Mouse (Mus musculus): ENCODE measurements around the gene Lyar.

Gene Lyar

GRCm38 (mm10) chr5:38220328-38220912 is at the start of gene Lyar, which contains the start of gene Zbtb49:
Lyar (plus strand) TSS chr5:38220470.
Zbtb49 (minus strand) TSS chr5:38220457.
- DNase-seq (ENCODE audit: low spot score) = peak; percentile 98

DNA sequence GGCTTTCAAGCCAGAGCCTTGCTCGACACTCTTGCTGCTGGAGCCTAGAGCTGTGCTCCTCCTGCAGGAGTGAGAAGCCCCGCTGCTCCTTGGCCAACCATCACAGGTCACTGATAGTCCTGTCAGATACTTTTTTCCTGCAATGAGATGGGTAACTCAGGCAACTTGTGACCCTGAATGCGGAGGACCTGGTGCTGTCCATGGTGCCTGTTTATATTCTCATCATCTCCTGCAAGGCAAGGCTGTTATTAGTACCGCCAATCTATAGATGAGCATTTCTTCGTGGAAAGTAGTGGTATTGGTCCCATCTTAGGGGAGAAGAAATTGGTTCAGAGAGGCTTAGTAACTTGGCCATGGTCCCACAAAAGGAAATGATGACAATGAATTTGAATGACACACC is 46.5 kb upstream of the Lyar start:
- DNase-seq (ENCODE audit: low spot score) = no peak

DNA sequence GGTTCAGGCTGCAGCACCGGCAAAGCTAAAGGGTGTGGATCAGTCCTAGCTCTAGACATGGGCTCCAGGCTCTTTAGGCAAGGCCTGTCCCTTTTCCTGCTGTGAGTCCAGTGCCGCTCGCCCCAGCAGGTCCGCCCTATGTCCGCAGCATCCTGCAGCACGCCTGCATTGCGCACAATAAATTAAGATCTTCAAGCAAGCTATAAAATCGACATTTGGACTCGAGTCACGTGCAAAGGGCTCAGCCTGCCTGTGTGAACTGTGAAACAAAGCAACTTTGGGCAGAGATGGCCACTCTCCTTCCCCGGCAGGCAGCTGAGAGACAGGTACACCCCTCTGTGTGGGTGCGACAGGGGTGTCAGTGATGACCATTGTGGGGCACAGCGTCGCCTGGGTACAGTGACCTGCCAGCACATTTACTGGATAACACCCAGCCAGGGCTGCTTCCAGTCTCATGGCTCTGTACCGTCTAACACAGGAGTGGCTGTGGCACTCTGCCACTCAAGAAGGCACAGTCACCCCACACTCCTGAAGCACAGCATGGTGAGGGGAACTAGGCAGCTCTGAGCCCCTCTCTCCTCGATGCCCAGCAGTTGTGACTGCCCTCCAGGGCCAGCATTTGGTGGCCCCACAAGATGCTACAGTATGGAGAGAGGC is 45.9 kb upstream of the Lyar start:
- no peak for DNase-seq (ENCODE audit: low spot score)

GRCm38 (mm10) chr5:38184688-38185285 is 35.5 kb upstream of the Lyar start:
- no peak for DNase-seq (ENCODE audit: low spot score)

DNA sequence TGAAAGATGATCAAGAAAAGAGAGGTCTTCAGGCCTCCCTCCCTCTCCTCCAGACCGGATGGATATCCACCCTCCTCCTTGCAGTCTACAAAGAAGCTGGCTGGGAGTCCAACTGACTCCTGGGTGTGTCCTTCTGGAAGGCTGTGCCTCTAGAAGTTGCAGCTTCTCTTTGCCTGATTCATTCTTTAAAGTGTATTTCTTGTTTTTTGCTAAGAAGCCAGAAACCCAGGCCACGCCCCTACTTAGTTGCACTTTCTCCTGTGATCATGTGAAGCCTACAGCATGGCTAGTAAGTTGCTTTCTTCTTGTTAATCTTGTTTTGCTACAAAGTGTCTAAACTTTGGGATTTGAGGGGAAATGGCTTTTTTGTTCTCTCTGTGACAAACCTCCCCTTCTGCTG is 33.3 kb upstream of the Lyar start:
- no peak for DNase-seq (ENCODE audit: low spot score)

GRCm38 (mm10) chr5:38190907-38191306 is 29.4 kb upstream of the Lyar start:
- no peak for DNase-seq (ENCODE audit: low spot score)

GRCm38 (mm10) chr5:38194946-38195345 is 25.3 kb upstream of the Lyar start:
- DNase-seq (ENCODE audit: low spot score) = no peak

- DNase-seq (ENCODE audit: low spot score) = no peak
Measured at GRCm38 (mm10) chr5:38195941-38196340, 24.3 kb upstream of the Lyar start.

GRCm38 (mm10) chr5:38196821-38197481 is 23.3 kb upstream of the Lyar start:
- DNase-seq (ENCODE audit: low spot score) = no peak

DNA sequence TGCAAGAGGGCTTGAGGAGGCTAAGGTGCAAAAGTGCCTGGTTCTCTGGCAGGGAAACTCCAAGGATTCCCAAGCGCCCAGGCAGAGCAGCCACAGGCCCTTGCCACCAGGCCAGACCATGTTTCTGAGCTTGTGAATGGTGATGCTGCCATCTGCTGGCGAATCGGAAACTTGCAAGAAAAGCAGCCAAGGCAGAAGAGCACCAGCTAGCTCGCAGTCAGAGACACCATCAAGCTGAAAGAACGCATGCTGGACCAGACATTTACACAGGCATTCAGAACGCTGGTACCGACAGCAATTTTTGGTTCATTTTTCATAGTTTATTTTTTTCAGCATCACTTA is 22.8 kb upstream of the Lyar start:
- peak; percentile 78 for DNase-seq (ENCODE audit: low spot score)

DNA sequence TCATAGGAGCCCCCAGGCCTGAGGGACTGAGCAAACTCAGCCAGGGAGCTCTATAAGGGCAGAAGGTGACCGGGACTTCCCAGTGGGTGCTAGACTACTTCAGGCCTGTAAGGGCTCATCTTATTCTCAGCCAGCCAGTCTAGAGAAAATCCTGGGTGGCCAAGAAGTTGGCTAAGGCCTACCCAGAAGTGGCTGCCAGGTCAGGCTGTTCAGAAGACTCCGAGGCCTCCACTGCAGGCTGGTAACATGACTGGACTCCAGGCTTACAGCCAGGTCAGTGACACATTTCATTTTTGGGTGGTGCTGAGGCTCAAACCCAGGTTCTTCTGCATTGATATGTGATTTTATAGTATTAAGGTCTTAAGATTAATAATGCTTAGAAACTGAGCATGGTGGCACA is 20.6 kb upstream of the Lyar start:
- no peak for DNase-seq (ENCODE audit: low spot score)

DNA sequence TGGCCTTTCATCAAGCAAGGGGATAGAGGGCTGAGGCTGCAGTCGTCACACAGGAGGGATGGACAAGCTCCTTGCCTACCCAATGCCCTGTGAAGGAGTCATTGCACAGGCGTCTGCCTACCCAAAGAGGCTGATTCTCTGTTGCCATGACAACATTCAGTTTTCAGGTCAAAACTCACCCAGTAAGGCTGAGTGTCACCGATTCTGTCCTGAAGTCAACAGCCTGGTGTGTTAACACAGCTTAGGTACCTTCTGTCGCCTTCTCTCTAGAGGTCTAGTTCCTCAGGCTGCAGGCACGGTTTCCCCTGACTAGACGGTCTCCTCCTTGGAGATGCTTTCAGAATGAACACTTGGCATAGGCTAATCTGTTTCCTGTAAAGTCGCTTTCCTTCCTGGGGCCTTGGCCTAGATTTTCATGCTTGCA is 15.0 kb upstream of the Lyar start:
- no peak for DNase-seq (ENCODE audit: low spot score)

DNA sequence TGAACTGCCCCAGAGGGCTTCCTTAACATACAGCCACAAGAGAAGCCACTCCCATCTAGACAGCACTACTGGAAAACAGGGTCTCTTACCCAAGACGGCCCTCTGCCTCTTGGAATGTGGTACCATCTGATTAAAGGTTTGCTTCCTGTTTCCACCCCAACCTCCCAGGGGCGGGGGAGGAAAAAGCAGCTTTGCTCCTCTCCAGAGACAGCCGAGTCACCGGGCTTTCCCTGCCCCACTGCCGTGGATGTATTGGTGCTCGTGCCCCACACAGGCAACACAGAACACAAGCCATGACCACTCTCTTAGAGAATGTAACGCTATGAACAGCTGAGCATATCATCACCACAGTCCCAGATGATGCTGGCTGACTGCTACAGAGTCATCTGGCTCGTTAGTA is 11.3 kb upstream of the Lyar start:
- no peak for DNase-seq (ENCODE audit: low spot score)

- no peak for DNase-seq (ENCODE audit: low spot score)
Measured at GRCm38 (mm10) chr5:38211691-38212090, 8.6 kb upstream of the Lyar start.

- no peak for DNase-seq (ENCODE audit: low spot score)
Measured at GRCm38 (mm10) chr5:38213009-38213408, 7.3 kb upstream of the Lyar start.

- DNase-seq (ENCODE audit: low spot score) = no peak
Measured at GRCm38 (mm10) chr5:38219771-38220307, 431 bp upstream of the Lyar start.

GRCm38 (mm10) chr5:38235422-38235821 is 15.2 kb downstream of the Lyar start:
- DNase-seq (ENCODE audit: low spot score) = peak; percentile 39

- DNase-seq (ENCODE audit: low spot score) = no peak
Measured at GRCm38 (mm10) chr5:38236627-38237026, 16.4 kb downstream of the Lyar start.

- DNase-seq (ENCODE audit: low spot score) = no peak
Measured at GRCm38 (mm10) chr5:38240727-38241472, 20.6 kb downstream of the Lyar start.

DNA sequence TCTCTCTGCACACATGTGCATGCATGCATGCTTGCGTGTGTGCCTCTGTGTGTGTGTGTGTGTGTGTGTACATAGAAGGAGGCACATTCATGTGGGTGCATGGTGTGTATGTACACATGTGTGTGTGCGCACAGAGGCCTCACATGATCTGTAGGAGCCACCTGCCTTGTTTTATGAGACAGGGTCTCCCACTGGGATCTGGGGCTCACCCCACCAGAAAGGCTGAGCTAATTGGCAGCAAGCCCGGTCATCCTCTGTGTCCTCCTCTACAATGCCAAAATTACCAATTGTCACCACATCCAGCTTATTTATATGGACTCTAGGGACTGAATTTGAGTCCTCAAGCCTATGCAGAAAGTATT is 21.2 kb downstream of the Lyar start:
- DNase-seq (ENCODE audit: low spot score) = no peak

- DNase-seq (ENCODE audit: low spot score) = no peak
Measured at GRCm38 (mm10) chr5:38241966-38242365, 21.7 kb downstream of the Lyar start.

- DNase-seq (ENCODE audit: low spot score) = no peak
Measured at GRCm38 (mm10) chr5:38255195-38255594, 34.9 kb downstream of the Lyar start.

Measured in urinary bladder, postnatal 25 days (tissue).